Mouse (Mus musculus): ENCODE measurements around the gene Fez1.

The Fez1 gene

GRCm38 (mm10) chr9:36821644-36822000, at the start of gene Fez1:
Gene Fez1, plus strand, starts transcription at chr9:36821864.
- DNase-seq (ENCODE audit: low read depth, low spot score): peak; percentile 82

DNA sequence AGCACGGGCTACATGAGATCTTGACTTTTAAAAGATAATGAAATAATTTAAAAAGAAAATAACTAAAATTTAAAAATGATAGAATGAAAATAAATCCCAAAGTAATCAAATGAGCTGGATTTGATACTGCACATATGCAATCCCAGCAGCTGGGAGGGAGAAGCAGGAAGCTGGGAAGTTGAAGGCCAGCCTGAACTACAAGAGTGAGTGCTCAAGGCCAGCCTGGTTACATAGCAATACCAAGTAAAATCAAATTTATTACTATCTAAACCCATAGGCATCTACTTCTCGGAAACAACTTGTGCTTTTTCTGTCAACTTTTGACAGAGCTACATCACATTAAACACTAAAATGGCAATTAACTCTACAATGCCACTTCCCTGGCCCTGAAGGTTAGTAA, 37.7 kb upstream of the Fez1 start:
- DNase-seq (ENCODE audit: low read depth, low spot score): no peak

DNA sequence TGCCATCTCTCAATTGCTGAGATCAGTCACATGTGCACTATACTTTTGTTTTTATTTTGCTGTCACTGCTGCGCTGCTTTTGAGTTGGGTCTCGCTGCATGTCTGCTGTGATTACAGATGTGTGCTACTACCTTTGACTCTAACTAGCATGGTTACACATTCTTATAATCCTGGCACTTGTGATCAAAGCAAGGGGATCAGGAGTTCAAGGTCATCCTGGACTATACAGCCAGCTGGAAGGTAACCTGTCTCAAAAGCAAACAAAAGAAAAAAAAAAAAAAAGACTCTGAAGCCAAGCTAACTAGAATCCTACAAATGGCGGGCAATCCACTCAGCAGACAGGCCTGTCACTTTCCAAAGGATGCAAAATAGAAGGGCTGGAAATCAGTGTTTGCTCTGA, 29.5 kb upstream of the Fez1 start:
- no peak for DNase-seq (ENCODE audit: low read depth, low spot score)

DNA sequence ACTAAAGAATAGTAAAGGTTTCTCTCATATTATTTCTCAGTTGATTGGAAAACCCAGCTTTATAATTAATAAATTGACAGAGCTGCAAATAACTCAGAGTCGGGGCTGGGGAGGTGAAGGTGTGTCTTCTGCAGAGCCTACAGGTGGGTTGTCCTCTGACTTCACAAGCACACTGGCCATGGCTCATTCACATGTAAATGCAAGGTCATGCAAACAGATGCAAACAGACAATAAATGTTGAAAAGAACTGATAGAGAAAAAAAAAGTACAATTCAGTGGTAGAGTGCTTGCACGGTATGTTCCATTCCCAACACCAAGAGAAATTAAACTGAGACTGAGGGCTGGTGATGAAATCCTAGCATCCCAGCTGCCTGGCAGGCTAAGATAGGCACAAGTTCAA, 27.2 kb upstream of the Fez1 start:
- no peak for DNase-seq (ENCODE audit: low read depth, low spot score)

DNA sequence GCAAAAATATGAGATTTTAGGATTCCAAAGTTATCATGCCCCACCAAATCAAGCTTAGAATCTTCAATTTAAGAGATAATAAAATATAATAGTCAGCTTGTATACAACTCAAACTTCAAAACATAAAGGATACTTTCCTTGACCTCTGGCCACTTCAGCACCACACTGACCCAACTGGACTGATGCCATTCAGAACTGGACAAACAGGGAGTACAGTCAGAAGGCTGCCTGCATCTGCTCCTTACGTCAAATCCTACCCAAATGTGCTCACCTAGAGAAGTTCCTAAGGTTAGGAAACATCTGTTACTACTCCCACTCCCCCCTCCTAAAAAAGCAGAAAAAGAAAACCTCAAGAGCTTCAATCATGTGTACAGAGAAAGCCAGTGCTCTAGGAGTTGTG, 26.1 kb upstream of the Fez1 start:
- DNase-seq (ENCODE audit: low read depth, low spot score): no peak

DNA sequence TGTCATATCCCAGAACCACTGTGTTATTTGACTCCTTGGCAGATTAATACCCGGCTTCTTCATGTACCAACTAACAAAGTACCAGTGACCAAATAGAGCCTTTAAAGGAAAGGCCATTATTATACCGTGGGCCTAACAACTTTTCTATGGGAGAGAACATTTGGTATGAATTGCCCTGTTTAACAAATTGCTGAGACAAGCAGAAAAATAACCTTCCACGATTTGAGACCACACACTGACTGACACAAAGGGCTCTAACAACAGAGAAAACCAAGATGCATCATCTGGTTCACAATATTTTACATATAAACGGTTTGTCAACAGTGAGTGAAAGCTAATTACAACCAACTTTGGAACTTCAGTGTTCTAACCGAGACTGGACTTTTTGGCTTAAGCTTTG, 25.4 kb upstream of the Fez1 start:
- no peak for DNase-seq (ENCODE audit: low read depth, low spot score)

GRCm38 (mm10) chr9:36796781-36797555, 24.7 kb upstream of the Fez1 start, which contains the start of gene Ei24:
Gene Ei24, minus strand, starts transcription at chr9:36797393.
- DNase-seq (ENCODE audit: low read depth, low spot score): peak; percentile 67

DNA sequence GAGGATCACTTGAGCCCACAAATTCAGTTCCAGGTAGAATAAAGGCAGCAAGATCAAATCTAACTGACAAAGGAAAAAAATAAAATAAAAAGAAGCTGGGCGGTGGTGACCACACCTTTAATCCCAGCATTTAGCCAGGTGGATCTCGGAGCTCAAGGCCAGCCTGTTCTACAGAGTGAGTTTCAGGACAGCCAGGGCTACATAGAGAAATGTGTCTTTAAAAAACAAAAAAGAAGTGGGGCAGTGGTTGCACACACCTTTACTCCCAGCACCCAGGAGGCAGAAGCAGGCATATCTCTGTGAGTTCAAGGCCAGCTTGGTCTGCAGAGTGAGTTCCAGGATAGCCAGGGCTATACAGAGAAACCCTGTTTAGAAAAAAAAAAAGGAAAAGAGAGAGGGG, 19.7 kb upstream of the Fez1 start:
- no peak for DNase-seq (ENCODE audit: low read depth, low spot score)

GRCm38 (mm10) chr9:36802951-36803350, 18.7 kb upstream of the Fez1 start:
- DNase-seq (ENCODE audit: low read depth, low spot score): no peak

DNA sequence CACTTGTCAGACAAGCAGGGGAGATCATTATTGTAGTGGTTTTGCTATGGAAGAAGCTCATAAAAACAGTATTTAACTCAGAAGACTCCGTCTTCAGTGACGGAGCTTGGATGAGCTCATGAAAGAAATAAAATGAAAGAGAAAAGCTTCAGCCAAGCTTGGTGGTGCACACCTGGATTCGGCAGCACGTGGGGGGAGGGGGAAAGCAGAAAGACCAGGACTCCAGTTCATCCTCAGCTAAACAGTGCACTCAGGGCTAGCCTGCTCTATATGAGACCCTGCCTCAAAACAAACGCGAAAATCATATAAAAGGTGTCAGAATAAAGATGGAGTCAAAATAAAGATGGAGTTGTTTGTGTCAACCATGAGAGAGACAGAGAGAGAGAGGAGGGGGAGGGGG, 18.3 kb upstream of the Fez1 start:
- DNase-seq (ENCODE audit: low read depth, low spot score): no peak

GRCm38 (mm10) chr9:36803926-36804325, 17.7 kb upstream of the Fez1 start:
- DNase-seq (ENCODE audit: low read depth, low spot score): no peak

DNA sequence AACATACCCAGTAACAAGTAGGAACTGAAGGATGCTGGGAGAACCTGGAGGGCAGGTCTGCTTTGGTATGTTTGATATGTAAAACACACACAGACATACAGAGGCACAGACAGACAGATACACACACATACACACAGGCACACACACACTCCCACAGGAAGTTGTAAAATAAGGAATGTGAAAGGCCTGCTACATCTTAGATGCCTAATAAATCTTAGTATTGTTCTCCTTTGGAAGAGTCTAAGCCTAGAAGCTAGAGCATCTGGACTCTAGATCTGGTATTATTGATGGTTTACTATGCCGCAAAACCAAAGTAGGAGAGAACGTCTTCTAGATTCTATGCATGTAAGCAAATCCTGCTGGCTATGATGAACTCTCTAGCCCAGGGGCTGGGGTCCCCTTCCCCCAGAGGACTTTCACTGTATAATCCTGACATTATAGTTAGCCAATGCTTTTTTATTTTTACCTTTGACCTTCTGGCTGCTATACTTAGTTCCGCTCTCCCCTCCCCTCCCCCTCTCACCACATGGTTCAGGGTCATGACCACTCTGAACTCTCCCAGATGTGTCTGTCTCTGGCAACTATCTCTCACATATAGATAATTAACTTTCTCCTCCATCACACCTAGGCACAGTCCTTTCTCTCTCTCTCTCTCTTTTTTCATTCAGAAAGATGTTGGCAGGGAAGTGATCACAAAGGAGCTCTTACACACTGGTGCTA, 16.2 kb upstream of the Fez1 start:
- no peak for DNase-seq (ENCODE audit: low read depth, low spot score)

- no peak for DNase-seq (ENCODE audit: low read depth, low spot score)
Observed at GRCm38 (mm10) chr9:36808126-36808785, 13.4 kb upstream of the Fez1 start.

DNA sequence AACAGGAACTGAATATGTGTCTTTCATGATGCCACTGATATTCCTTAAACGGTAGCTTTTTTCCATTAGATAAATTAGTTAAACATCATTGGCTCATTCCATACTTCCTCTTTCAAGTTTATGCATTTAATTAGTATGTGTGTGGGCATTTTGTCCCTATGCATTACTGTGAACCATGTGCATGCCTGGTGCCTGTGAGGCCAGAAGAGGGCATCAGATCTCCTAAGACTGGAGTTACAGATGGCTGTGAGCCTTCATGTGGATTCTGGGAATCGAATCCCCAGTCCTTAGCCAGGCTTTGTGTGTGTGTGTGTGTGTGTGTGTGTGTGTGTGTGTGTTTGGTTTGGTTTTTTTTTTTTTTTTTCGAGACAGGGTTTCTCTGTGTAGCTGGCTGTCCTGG, 7.2 kb upstream of the Fez1 start:
- no peak for DNase-seq (ENCODE audit: low read depth, low spot score)

- no peak for DNase-seq (ENCODE audit: low read depth, low spot score)
Observed at GRCm38 (mm10) chr9:36818905-36819304, 2.8 kb upstream of the Fez1 start.

DNA sequence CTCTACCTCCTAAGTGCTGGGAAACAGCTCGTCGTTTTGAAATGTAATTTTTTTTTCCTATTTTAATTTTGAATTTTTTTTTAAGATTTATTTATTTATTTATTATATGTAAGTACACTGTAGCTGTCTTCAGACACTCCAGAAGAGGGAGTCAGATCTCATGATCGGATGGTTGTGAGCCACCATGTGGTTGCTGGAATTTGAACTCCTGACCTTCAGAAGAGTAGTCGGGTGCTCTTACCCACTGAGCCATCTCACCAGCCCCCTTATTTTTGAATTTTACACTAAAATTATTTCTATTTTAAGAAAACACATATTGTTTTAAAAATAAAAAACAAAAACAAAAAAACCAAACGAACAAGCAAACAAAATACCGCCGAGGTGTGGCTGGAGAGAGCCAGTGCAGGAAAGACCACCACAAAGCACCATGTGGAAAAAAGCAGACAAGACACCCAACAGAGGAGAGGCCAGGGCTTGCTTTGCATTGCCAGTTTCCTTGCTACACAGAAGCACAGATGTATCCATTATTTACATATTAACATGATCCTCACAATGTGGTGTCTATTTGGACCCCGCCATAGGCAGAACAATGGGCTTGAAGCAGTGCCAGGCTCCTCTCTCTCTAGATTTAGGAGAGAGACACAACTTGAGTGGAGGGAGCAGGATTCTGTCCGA, 558 bp upstream of the Fez1 start:
- DNase-seq (ENCODE audit: low read depth, low spot score): no peak

DNA sequence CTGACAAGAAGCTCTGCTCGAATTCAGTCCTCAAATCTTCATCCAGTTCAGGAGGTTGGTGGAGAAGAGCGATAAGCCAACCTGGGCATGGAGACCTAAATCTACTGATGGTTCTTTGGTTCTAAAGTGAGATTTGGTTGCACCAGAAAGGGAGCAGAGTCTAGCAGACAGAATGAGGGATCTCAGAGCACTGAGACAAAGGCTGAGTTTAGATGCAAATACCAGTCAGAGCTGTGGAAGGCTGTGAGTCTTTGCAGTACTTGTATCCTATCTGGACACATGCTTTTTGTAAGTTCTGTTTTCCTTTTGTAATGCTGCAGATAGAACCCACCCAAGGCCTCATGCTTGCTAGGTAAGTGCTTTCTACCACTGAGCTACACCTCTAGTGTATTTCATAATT, 360 bp downstream of the Fez1 start:
- DNase-seq (ENCODE audit: low read depth, low spot score): no peak

- DNase-seq (ENCODE audit: low read depth, low spot score): no peak
Observed at GRCm38 (mm10) chr9:36826612-36827363, 5.1 kb downstream of the Fez1 start.

- DNase-seq (ENCODE audit: low read depth, low spot score): no peak
Observed at GRCm38 (mm10) chr9:36831401-36831800, 9.7 kb downstream of the Fez1 start.

GRCm38 (mm10) chr9:36832529-36832928, 10.9 kb downstream of the Fez1 start:
- peak; percentile 57 for DNase-seq (ENCODE audit: low read depth, low spot score)

Measured in forelimb bud, embryonic 11.5 days (tissue).